Mouse (Mus musculus): ENCODE measurements at regions not wholly inside any gene's neighbourhood (a gene's known extent, or its start where the extent isn't known, plus 50 kb on each side); places are given as distances from the start of the nearest gene placed in this dataset.
A peak's percentile ranks its signal among the peaks of the same experiment; 100 is the strongest.

DNA sequence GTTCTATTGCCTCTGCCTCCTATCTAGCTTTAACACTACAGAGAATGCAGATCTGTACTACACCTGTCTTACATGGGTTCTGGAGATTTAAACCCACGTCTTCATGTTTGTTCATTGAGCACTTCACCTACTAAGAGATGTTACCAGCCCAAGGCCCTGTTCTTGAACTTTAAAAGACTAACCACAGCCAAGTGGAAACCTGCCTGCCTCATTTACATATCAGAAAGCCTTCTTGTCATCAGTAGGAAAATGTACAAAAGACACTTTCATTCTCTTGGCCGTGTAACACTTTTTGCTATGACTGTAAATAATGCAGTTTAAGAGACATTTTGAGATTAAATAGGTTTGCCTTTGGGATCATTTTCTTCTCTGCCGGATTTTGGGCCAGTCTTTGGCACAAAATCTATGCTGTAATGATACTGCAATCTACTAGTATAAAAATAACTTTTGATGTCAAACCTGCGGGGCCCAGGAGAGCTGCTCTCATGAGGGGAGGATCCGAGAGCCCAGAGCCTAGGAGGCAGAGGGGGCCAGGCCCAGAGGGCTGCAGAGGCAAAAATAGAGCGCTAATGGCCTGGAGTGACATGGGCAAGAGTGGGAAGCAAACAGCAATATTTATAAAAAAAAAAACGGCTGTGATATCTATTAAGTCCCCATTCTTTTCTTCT, 318.4 kb upstream of the Myo3a start:
- DNase-seq (ENCODE audit: extremely low spot score in 1 of 2, low spot score in 1 of 2), result no peak

DNA sequence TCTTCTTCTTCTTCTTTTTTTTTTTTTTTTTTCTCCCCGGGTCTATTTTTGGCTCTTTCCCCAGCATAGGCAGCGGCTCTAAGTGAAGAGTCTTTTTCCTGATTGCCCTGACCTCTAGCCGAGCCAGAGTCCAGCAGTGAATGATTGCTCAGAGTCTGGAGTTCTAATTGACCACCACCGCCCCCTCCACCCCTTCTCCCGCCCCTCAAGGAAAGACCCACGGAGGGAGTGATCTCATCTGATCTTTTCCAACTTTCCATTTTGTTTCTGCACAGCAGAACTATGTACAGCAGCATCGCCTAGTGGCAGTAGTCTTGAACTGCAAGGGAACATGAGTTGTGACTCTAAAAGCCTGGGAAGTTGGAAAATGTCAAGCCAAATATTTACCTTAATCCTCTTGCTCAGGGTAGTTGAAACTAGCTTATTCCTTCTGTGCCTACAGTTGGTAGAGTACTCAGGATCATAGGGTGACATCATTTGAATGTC, 317.8 kb upstream of the Myo3a start:
- DNase-seq (ENCODE audit: extremely low spot score in 1 of 2, low spot score in 1 of 2), result peak; percentile 50 to 91

DNA sequence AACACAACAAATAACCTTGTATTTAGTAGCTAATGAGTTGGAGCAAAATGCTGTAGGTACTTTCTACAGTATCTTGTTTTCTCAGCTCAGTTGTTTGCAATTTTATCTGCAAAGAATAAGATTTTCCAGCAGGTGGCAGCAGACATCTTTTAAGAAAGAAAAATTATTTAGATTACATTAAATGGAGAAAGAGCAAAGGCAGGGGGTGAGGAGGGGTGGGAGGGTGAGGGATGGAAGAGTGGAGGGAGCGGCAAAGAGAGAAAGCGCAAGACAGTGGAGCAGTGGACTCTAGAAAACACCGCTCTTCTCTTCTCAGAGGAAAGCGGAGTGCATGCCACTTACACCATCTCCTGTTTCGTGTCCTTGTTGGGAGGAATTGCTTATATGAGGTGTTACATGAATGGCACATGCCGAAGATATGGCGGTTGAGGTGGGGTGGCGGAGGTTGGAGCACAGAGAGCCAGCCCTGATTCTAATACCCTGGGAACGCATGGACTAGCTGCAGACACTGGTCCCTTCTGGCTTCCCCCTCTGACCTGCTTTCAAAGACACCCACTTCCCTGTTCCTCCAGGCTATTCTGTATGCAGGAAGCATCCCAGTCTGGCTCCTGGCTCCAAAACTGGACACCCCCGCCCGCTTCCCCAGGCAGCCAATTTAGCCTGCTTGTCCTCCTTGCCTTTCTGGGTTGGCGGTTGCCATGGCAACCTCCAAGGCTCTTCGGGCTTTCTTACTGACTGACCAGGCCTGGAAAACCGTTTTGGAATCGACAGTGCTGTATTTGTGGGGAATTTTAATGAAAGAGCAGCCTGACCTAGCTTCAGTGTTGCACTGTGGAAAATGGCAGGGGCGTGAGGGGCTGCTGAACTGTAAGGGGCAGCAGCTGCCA, 309.3 kb upstream of the Myo3a start:
- DNase-seq (ENCODE audit: extremely low spot score in 1 of 2, low spot score in 1 of 2), result peak; percentile 92 to 93

DNA sequence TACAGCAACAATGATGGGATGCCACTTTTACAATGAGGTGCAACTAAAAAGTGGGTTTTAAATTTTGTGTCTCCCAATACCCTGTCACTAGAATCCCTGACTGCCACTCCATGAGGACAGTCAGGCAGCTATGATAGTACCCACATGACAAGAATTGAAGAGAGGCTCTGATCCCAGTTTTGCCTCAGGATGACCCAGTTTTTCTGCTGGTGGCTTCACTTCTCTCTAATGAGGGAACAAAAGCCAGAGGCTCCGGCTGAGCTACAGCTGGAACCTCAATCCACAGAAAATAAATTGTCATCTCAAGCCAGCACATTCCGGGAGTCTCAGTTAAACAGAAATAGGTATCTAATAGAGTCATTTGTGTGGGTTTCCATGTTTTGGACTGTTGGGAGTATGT, 308.2 kb upstream of the Myo3a start:
- no peak for DNase-seq (ENCODE audit: extremely low spot score in 1 of 2, low spot score in 1 of 2)

DNA sequence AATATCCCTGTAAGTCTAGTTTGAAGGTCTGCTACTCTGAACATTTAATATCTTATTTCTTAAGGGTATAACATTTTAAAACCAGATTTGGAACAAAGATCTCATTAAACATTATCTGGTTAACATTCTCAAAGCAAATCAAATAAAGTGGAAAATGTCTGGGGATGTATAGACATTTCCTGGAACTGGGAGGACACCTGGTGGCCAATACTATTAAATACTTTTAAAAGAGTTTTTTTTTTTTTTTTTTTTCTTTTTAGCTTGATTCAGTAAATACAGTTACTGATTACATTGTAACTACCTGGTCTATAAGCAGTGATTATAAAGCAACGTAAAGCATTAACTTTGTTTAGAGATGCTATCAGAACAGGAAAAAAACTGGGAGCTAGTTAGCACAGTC, 299.6 kb upstream of the Myo3a start:
- peak in 1 of 2 experiments; percentile 49 for DNase-seq (ENCODE audit: extremely low spot score in 1 of 2, low spot score in 1 of 2)

DNA sequence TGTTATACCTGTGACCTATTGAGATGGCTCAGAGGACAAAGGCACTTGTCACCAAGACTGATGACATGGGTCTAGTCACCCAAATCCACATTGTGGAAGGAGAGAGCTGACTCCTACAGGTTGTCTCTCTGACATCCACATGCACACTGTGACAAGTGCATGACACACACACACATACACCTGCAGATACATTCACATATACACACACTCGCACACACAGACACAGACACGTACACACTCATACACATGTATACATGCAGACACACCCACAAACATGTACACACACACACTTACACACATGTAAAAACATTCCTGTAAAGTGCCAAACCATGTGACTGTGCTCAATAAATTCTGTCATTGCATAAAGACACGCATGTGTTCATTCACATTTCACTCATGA, 287.3 kb upstream of the Myo3a start:
- no peak for DNase-seq (ENCODE audit: extremely low spot score in 1 of 2, low spot score in 1 of 2)

DNA sequence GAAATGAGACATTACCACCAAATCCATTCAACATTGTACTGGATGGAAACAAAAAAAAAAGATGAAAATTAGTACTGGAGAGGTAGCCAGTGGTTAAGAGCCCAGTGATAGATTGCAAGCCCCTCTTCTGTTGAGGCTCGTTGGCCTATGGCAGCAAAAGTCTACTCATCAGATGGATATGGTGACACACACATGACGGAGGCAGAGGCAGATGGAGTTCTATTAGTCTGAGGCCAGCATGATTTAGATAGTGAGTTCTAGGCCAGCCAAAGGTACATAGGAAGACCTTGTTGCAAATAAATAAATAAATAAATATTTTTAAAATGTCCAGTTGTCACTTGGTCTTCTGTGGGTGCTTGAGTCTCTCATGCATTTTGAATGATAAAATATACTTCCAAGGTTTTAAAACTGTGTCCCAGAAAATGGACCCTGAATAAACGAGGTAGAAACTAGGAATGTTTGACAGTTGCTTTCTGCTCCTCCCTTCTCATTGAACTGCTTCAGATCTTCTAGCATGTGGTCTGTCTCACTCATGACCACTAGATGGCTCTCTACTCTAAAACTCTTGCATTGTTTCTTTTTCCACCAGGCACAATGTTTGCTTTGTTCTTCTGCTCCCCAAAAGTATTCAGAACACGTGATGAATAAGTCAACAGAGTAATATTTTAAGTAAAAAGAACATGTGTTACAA, 286.4 kb upstream of the Myo3a start:
- DNase-seq (ENCODE audit: extremely low spot score in 1 of 2, low spot score in 1 of 2), result peak in 1 of 2 experiments; percentile 78

DNA sequence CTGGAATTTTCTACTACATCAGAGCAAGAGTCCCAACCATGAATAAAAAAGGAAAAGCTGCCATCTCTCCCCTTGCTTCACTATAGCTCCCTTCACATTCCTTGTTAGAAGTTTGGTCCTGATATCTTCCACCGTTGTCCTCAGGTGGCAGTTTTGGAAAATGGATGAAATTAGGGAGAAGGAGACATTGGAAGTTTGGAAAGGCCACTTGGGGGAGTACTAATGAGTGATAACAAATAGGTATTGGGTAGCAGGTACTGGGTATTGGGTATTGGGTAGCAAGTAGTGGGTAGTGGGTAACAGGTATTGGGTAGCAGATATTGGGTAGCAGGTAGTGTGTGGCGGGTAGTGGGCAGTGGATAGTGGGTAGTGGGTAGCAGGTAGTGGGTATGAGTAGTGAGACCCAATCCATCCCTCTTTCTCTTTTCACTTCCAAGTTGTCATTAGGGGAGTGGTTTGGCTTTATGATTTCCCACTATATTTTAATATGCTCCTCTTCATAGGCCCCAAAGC, 285.8 kb upstream of the Myo3a start:
- no peak for DNase-seq (ENCODE audit: extremely low spot score in 1 of 2, low spot score in 1 of 2)

DNA sequence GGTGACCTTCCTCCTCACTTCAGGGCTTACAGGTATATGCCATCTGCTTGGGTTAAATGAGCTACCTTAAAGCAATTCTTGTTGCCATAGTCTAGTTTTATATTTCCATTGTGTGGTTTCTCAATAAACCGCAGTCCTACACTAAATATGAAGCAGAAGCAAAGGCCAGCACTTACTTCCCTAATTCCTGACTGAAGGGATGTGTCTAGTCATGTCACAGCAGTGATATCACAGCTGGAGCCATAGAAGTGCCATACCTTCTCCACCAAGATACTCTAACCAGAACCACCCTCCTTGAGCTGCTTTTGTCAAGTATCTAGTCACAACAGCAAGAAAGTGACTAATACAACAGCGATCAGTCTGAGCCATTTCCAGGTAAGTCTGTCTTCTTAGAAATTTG, 283.6 kb upstream of the Myo3a start:
- no peak for DNase-seq (ENCODE audit: extremely low spot score in 1 of 2, low spot score in 1 of 2)

DNA sequence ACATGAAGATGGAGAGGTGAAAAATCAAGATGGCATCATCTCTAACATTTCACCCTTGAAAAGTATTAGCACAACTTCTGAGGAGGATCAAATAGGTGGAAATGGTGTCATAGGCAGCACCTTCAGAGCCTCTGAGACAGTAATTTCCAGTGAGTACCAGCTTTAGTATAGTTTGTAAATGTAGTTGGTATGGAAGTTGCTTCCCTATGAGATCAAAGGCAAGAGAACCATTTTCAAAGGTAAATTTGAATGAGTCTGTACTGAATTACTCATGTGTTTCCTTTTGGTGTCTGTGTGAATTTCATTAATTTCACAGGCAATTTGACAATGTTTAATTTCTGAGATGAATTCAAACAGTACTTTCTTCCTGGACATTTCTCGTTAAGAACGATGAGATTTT, 280.8 kb upstream of the Myo3a start:
- DNase-seq (ENCODE audit: extremely low spot score in 1 of 2, low spot score in 1 of 2), result no peak

DNA sequence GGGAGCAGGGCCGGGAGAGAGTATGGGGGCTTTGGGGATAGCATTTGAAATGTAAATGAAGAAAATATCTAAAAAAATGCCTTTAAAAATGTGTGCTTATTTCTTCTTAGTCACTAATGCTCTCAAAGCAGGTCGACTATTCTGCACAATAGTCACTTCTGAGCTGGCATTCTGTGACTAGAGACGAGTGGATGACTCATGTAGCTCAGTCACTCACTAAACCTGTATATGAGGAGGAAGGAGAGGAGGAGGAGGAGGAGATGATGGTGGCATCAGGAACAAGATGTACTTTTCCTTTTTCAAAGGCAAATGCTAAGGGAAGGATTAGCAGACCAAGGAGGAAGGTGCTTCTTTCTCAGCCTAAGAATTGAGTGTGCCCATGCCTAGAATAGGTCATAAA, 276.0 kb upstream of the Myo3a start:
- DNase-seq (ENCODE audit: extremely low spot score in 1 of 2, low spot score in 1 of 2), result peak in 1 of 2 experiments; percentile 43

DNA sequence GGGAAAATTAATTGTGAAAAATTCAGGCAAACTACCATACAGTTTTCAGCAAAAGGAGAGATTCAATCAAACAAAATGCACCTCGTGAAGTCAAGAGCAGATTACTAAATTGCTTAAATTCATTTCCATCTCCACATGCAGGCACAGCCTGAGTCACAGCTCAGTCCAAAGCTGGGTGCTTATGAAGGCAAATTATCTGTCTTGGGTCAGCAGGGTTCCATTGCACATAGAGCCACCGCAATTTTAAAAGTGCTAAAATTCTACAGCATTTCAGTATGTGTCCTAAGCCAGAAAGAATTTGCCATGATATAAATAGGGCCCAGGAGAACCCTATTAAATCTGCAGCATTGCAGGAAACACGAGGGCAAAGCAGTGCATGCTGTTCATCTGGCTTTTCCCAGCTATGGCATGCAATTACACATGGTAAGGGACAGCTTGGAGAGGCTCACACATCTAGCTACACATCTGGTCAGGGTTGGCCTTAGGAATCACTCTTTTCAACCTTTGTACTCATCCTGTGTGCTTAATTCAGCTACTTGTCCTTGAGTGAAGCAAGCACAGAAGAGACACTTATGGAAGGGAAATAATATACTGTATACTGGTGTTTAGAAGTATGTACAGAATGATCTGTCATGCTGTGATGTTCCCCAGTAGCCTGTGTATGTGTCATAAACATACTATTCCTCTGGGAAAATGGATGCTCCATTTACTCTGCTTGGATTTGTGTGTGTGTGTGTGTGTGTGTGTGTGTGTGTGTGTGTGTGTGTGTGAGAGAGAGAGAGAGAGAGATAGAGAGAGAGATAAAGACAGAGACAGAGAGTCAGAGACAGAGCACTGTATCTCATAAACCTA, 271.0 kb upstream of the Myo3a start:
- DNase-seq (ENCODE audit: extremely low spot score in 1 of 2, low spot score in 1 of 2), result no peak

DNA sequence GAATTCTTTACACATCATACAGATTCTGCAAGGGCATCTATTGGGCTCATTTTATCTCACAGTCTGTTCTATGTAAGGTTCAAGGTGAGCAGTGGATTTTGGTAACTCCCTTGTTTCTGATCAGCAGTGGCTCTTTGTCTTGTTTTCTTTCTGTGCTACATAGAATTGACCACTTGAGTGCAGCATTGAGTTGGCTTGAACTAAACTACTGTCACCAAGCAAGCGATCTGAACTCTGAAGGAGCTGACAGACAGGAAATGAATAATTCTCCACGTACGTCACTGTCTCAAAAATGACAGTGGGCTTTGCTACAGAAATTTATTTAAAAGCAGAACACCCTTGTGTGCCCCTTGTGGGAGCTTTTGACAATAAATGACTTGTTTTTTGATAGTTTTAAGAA, 268.9 kb upstream of the Myo3a start:
- DNase-seq (ENCODE audit: extremely low spot score in 1 of 2, low spot score in 1 of 2), result peak in 1 of 2 experiments; percentile 87

DNA sequence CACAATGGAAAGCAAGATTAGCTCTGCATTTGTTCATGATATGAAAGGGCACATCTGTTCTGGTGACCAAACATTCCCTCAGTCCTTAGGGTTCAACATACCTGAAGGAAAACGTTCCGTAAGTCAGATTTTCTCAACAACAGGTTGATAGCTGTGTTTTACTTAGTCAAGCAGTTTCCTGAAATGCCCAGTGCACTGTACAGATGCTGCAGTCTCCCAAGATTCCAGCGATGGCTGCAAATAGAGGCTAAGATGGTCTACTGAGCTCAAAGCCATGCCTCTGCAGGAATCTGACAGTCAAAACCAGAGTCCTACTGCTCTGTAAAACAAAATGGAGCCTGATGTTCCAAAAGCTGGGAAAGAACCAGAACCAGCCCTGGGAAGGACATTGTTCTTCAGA, 268.5 kb upstream of the Myo3a start:
- no peak for DNase-seq (ENCODE audit: extremely low spot score in 1 of 2, low spot score in 1 of 2)

DNA sequence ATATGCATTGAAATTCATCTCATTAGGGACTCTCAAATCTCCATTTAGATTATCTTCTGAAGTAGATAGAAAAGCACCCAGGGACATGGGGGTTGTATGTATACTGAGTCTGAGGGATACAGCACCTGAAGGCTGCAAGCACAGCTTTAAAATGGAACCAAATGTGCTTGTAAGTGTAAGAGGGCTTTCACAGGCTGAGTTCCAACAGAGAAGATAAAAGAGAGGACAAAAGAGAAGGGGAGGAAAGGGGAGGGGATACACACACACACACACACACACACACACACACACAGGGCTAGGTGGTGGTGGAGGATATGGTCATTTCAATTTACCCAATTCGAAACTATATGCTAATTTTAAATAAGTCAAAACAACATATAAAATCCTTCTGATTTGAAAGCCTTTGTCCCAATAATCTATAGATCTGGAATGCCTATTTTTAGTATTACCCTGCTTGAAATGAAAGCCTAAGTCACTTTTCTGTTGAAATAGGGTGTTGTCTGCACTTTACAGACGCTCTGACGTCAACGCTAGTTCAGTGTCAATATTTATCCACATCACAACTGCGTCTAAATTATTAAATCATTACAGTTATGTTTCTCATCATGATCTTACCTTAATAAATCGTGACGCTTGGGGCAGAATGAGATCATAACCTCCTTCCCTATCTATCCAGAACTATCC, 263.8 kb upstream of the Myo3a start:
- no peak for DNase-seq (ENCODE audit: extremely low spot score in 1 of 2, low spot score in 1 of 2)

DNA sequence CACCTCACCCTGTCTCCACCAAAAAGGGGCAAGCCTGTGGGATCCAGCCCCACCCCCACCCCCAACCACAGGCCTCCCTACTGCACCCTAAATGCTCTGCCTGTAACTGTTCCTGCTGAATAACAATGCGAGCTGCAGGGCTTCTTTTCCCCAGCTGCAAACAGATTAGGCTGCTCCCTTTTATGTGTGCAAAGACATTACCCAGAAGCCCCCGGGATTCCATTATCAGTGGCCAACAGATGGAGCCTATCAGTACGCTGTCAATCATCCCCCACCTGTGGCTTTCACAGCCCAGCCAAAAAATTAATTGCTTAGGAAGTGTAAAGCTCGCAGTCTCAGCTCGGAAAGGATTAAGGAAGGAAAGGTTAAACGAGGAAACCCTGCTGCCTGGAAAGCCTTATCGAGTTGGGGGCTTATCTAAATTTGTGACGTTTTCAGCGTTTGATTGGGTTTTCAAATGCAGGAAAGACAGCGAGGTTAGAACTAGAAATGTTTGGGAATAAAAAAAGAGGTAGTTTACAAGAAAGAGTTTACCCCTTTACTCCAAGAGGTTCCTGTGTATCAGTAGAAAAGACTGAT, 263.2 kb upstream of the Myo3a start:
- peak in 1 of 2 experiments; percentile 8 for DNase-seq (ENCODE audit: extremely low spot score in 1 of 2, low spot score in 1 of 2)

DNA sequence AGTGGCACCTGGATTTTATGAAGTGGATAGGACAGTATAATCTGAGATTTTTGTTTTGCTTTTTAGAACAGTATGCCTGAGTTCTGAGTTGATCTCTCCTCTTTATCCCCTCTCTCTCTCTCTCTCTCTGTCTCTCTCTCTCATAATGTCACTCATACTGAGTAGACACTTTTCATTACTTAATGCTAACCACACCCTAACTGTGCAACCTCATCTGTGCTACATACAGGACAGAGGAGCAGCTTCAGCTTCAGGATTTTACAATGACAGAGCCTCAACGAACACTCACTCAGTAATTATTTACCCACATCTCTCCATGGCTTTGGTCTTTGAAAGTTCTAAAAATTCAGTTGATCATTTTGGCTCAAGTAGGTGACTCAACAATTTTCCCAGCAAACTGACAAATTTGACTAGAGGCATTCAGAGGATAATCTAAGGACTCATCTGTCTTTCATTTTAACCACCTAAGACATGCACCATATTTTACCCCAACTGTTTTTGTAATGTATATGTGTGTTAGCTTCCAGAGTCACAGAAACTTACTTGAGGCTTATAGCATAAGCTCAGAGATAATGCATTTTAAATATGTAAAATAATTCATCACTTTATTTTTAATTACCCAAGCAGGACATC, 256.4 kb upstream of the Myo3a start:
- no peak for DNase-seq (ENCODE audit: extremely low spot score in 1 of 2, low spot score in 1 of 2)

DNA sequence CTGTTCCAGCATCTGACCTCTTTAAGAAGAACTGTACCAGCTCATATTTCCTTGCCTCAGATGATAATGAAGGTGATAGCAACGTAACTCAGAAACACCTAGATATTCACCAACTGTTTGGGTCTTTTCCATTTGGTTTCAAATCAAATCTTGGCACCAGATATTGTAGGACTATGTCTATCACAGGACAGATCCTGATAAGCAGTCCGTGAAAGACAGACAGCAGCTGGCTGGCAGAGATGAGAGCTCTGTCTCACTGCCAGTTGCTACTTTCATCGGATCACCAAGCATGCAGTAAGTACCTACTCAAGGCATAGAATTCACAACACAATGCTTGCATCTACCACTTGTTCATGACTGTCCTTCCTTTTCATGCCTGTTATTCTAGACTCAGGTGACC, 252.7 kb upstream of the Myo3a start:
- no peak for DNase-seq (ENCODE audit: extremely low spot score in 1 of 2, low spot score in 1 of 2)

DNA sequence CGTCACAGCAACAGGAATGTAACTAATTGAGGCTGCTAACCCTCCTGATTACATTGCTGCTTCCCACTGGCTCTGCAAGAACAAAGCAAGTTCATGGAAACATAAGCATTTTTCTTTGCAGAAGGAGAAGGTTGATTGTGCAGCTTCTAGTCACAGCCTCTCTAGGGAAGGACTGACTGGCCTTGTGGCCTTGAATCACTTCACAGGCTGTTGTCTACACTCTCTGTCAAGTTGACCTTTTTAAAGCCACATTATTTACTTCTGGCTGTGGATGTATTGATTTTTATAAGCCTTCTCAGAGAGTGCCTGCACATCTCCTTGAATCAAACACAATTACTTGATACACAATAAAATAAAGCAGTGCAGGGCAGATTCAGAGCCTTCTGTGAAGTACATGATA, 251.8 kb upstream of the Myo3a start:
- DNase-seq (ENCODE audit: extremely low spot score in 1 of 2, low spot score in 1 of 2), result no peak

All from frontal cortex, adult 2 months (tissue).